Mouse (Mus musculus): ENCODE results near the gene Nkpd1.
"Not testable (repeated sequence)": the region's sequence is repeated elsewhere in the genome, so short reads cannot be mapped to it uniquely, and the experiment has no call there.

Nkpd1 gene

DNA sequence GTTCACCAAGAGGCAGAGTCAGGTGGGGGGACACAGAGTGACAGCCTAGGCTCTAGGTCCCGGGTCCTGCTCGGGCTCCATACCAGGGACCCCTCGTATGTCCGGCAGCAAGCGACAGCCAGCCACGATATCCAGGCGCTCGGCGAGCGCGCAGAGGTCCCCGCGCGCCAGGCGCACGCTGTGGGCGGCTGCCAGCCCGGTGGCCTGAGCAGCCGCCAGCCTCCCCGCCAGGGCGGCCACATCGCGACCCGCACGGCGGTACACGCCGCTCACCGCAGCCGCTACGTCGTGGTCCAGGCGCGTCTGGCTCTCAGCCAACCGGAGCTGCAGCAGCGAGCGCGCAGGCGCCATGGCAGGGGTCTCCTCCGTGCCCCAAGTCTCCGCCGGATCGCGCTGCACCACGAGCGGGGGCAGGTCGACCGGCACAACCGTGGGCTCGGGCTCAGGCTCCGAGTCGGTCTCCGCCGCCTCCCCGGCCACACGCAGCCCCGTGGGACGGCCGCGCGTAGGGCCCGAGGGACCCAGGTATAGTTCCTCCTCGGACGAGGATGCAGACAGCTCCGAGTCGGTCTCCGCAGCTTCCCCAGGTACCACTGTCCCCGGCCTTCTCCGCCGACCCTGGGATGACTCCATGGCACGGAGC, 10.5 kb upstream of the Nkpd1 start:
- no peak for DNase-seq (ENCODE audit: low spot score)

DNA sequence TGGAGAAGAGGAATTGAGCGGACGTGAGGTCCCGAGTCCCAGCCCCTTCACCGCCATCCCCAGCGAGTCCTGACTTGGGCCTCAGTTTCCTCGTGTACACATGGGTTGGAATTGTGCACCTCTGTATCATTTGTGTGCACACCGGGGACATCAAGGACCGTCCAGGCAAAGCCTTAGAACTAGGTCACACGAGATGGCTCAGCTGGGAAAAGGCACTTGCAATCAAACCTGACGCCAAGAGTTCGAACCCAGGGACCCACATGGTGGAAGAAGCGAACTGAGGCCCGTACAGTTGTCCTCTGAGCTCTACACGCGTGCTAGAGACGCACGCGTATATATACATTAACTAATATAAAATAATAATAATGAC, 10.0 kb upstream of the Nkpd1 start:
- no peak for DNase-seq (ENCODE audit: low spot score)

GRCm38 (mm10) chr7:19508150-19508923, 9.3 kb upstream of the Nkpd1 start, which contains the start of the genes Bloc1s3 and Trappc6a:
Gene Bloc1s3 (minus strand): TSS chr7:19508367.
Gene Trappc6a (plus strand): TSS chr7:19508395.
- DNase-seq (ENCODE audit: low spot score): peak; percentile 65

DNA sequence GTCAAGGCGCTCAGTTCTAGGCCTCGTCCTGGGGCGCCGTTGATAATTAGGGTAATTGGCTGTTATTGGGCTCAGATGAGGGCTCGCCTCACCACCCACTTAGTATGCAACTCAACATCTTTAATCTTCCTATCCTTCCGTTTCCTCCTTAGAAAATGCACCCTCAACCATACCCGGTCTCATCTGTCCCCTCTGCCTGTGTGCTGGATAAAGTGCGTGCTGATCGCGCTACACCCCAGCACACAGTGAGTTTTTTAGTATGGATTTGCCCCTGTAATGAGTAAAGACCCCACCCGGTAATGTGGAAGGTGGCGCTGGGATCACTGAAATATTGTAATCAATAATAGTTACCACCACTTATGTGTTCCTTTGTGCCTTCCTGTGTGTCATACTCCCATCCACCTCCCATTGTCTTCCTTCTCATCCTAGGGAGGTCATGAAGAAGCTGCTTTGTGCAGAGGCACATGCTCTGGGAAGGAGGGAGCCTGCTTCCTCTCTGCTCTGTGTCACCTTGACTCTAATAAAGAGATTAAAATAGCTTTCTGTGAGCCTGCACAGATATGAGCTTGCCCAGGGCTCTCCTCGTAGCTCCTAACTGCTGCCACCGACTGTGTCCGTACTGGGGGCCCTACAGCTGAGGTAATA, 8.6 kb upstream of the Nkpd1 start:
- DNase-seq (ENCODE audit: low spot score): no peak

- DNase-seq (ENCODE audit: low spot score): no peak
Measured at GRCm38 (mm10) chr7:19509786-19510185, 7.9 kb upstream of the Nkpd1 start.

GRCm38 (mm10) chr7:19511934-19512333, 5.7 kb upstream of the Nkpd1 start:
- not testable (repeated sequence) for DNase-seq (ENCODE audit: low spot score)

GRCm38 (mm10) chr7:19512353-19512752, 5.3 kb upstream of the Nkpd1 start:
- DNase-seq (ENCODE audit: low spot score): no peak

DNA sequence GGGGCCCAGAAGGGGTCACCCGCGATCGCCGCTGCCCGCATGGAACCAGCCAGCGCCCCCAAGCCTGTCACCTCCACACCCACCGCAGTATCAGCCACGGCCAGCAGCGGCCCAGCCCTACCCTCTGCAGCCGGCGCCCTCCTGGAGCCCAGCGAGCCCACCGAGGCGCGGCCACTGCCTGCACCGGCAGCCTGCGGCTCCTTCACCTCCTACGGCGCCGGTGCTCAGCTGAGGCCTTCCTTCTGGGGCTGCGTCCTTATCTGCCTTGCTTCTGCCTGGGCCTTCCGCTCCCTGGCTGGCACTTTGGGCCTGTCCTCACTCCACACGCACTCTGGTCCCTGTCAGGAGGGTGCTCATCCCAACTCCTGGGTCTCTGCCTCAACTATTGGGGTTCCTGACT, 2.4 kb downstream of the Nkpd1 start:
- no peak for DNase-seq (ENCODE audit: low spot score)

DNA sequence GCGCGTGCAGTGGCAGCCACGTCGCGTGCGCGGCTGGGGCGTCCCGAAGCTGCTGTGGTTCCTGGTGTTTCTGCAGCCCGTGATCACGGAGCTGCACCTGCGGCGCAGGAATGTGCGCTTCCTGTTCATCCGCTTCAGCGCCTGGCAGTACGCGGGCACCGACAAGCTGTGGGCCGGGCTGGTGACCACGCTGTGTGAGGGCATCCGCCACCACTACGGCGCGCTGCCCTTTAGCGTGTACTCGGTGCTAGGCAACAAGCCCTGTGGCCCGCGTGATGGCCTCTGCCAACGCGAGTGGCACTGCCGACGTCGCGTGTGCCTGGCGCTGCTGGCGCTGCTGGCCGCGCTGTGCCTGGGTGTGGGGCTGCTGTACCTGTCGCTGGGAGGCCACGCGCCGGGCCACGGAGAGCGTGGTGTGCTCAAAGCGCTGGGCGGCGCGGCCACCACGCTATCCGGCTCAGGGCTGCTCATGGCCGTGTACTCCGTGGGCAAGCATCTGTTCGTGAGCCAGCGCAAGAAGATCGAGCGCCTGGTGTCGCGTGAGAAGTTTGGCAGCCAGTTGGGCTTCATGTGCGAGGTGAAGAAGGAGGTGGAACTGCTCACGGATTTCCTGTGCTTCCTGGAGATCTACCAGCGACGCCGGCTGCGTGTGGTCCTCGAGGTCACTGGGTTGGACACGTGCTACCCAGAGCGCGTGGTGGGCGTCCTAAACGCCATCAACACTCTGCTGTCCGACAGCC, 5.5 kb downstream of the Nkpd1 start:
- DNase-seq (ENCODE audit: low spot score): no peak

DNA sequence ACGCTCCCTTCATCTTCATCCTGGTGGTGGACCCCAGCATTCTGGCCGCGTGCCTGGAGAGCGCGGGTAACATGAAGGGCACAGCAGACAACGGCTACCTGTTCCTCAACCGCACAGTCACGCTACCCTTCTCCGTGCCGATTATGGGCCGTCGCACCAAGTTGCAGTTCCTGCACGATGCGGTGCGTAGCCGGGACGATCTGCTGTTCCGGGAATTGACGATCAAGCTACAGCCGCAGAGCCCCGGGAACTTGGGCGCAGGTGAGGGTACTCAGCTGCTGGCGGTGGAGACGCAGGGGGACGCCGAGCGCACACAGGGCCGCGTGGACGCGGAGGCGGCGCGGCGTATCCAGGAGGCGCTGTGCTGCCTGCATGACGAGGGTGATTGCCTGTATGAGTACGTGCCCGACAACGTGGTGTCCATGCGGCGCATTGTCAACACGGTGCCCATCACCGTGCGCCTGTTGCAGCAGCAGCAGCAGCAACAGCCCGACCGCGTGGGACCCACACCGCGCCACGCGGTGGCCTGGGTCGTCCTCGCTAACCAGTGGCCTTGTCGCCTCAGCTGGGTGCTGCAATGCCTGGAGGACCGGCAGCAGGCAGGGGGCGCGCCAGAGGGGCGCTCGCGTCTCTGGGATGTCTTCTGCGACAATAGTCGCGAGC, 6.2 kb downstream of the Nkpd1 start:
- DNase-seq (ENCODE audit: low spot score): no peak

DNA sequence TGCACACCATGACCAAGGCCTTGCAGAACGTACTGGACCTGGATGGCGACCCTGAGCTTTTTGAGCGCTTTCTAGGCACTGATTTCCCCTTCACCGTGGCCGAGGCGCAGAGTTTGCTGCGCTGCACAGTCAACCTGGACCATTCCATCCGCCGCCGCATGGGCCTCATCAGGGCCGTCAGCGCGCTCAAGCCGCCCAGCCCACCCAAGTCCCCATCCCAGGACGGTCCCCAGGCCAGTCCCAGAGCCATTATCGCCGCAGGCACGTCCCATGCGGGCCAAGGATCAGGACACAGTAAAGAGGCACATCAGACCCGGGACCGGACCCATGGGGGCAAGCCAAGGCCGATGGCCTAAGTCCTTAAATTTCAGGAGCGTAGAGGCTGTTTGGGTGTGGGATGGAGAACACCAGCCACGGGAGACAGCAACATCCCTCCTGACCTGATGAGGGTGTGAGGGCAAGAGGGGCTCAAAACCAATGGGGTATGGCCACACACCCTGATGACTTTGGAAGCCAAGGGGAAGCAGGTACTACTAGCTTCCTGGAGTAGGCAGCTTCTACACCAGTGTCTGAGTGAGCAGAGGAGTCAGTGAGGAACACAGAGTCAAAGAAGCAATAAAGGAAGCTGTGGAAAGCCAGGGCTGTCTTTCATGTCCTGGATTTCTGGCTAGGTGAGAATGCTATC, 6.9 kb downstream of the Nkpd1 start:
- no peak for DNase-seq (ENCODE audit: low spot score)

- DNase-seq (ENCODE audit: low spot score): no peak
Measured at GRCm38 (mm10) chr7:19525105-19525481, 7.5 kb downstream of the Nkpd1 start.

DNA sequence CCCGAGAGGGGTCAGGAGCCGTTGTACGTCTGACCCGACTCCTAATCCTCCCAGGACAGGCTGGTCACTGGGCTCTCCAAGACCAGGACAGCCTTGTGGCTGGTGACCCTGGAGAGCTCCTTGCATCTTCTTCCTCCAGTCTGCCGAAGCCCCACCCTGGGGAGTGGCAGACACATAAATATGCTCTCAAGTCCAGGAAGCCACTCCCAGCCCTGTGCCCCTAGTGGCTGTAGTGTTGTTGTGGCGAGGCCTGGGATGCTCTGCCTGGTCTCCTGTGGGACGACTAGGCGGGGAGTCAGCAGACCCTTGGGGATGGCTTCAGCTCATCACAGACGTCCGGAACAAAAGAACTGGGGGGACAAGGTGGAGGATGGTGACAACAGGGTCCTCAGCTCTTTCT, 13.4 kb downstream of the Nkpd1 start:
- no peak for DNase-seq (ENCODE audit: low spot score)

- no peak for DNase-seq (ENCODE audit: low spot score)
Measured at GRCm38 (mm10) chr7:19532240-19532639, 14.6 kb downstream of the Nkpd1 start.

DNA sequence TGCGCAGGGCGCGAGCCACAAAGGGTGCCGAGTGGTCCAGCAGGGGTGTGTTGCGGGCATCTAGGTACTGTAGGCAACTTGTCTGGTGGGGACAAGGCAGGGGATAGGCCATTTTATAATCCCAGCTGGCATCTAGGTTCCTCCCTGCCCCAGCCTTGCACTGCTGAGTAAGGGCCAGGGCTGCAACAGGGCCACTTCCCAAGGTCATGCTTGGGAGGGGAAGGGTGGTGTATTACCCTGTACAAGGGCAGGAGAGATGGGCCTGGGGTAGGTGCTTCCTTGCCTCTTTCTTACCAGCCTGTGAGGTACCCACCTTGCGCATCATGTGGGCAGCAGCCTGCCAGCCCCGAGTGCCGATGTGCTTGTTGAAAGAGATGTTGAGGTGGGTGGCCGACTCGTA, 17.0 kb downstream of the Nkpd1 start:
- DNase-seq (ENCODE audit: low spot score): no peak

DNA sequence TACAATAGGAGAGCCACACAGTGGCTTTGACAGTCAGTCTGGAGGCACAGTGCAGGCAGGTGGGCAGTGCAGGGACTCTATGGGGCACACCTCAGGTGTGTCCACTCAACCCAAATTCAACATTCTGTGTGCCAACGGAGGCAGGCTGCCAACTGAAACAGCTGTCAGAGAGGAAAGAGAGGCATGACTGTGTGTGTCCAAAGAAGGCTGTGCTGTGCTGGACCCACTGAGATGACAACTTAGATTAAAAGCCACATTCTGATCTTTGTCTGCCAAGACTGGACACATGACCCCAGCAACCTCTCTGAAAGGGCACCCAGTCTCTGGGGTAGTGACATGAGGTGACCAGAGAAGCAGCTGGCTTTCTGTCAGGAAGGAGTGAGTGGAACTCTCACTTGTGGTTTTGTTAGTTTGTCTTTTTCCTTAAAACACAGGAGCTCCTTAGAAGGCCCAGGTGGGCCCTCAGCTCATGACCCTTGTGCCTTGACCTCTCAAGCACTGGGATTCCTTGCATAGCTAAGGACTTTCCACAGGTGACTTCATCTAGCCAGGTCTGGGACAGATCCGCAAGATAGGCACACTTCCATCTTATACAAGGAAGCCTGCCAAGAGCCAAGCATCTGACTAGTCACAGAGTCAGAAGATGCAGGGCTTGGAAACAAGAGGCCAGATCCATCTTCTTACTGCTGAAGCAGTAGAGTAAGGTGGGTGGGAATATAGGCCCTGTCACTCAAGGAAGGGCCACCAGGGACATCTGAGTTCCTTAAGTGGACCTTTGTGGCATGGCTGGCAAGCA, 23.3 kb downstream of the Nkpd1 start:
- DNase-seq (ENCODE audit: low spot score): no peak

DNA sequence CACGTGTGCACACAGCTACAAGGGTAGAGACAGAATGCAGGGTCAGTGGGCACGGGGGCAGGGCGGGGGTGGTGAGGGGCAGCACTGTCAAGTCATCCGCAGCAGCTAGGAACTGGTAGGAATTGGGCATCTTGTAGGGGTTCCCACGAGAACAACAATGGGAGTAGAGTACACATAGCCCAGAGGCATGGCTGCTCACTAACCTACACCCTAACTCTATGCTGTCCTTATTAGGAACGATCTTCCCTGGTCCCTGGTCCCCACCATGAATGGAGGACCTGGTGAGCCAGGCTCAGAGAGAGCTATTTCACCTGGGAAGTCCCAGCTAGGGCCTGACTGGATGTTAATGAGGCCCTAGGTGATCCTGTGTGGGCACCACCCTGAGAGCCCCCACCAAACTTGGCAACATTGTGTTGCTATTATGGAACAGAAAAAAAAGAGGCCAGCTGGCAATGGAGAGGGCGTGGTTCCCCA, 24.1 kb downstream of the Nkpd1 start:
- DNase-seq (ENCODE audit: low spot score): no peak

DNA sequence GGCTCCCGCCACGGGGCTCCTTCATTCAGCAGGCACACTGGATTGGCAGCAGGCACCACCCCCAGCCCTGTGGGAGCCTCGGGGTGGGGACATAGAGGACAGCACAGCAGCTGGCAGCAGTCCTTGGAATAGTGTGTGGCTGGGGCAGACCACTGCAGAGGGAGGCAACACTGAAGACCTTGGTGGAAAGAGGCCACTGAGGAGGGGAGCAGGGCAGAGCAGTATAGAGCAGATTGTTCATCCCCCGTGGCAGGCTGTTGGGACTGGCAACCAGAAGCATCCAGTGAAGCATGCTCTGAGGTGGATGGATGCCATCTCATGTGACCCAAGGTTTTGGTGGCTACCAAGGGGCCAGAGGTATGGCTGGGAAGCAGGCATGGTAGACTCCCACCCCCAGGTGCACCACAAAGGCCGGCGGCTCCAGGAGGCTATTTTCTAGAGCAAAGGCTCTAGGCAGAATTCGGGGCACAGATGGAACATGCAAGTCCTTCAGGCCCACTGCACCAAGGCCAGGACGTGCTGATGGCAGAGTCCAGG, 24.6 kb downstream of the Nkpd1 start:
- DNase-seq (ENCODE audit: low spot score): no peak

GRCm38 (mm10) chr7:19543584-19543983, 25.9 kb downstream of the Nkpd1 start:
- no peak for DNase-seq (ENCODE audit: low spot score)

- no peak for DNase-seq (ENCODE audit: low spot score)
Measured at GRCm38 (mm10) chr7:19546007-19546406, 28.4 kb downstream of the Nkpd1 start.

Measured in urinary bladder, postnatal 10 days (tissue).